Mouse (Mus musculus): ENCODE measurements at regions not wholly inside any gene's neighbourhood (a gene's known extent, or its start where the extent isn't known, plus 50 kb on each side); places are given as distances from the start of the nearest gene placed in this dataset.

DNA sequence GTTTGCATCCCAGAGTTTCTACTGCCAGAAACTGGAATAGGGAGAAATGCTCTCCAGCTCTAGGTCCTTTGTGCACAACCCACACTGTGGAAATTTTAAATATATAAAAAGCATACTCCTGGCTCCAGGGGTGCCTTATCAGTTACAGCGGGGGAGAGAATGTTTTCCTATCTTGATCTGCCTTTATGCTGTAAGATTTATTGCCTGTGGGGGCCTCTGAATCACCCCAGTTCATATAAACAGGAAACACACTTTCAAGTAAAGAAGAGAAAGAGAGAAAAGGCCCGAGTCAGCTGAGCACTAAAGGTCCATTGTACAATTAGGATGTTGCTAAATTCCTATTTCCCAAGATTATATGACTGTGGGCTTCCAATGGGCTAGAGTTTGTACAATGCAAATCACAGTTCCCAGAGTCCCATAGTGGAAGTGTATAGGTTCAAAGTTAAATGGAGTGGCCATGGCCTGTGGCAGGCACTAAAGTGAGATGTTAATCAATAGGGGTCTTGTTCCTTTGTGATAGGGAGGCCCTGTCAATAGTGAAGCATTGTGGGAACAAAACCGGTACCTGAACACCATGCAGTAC, 258.9 kb upstream of the Cd180 start:
- intact Hi-C loops (cut with DNase I), result no loop called here
- no peak for DNase-seq (ENCODE audit: low spot score)

DNA sequence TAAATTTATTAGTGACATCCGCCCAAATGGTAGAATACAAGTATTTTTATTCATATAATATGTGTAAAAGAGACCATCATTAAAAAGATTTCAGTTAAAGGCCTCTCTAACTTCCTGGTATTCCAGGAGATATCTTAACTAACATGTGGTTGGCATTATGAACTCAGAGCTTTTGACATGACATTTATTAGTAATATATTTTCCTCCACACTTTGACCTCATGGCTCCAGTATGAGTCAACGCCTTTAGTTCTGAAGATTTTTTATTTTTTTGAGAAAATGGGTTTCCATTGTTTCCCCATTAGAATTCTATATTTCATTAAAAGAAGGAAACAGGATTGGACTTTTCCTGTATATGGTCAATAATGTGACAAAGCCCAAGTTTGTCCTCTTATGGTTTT, 250.7 kb upstream of the Cd180 start:
- DNase-seq (ENCODE audit: low spot score), result no peak
- intact Hi-C loops (cut with DNase I), result no loop called here

DNA sequence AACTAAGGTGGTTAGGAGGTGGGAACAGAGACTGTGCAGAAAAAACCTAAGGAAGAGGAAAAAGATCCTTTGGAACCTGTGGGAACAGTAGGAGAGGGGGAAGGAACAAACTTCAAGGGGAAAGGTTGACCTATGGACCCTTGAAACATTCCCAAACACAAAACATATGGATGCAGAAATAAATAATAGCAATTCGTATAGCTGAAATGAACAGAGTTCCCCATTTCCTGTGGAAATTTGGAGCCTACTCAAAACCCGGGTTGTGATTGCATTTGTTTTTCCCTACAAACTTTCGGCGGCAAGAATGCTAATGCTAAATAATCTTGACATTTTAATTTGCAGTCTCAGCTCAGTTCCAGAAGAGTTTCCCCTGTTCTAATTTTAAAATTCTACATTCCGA, 246.0 kb upstream of the Cd180 start:
- DNase-seq (ENCODE audit: low spot score), result no peak
- intact Hi-C loops (cut with DNase I), result no loop called here

DNA sequence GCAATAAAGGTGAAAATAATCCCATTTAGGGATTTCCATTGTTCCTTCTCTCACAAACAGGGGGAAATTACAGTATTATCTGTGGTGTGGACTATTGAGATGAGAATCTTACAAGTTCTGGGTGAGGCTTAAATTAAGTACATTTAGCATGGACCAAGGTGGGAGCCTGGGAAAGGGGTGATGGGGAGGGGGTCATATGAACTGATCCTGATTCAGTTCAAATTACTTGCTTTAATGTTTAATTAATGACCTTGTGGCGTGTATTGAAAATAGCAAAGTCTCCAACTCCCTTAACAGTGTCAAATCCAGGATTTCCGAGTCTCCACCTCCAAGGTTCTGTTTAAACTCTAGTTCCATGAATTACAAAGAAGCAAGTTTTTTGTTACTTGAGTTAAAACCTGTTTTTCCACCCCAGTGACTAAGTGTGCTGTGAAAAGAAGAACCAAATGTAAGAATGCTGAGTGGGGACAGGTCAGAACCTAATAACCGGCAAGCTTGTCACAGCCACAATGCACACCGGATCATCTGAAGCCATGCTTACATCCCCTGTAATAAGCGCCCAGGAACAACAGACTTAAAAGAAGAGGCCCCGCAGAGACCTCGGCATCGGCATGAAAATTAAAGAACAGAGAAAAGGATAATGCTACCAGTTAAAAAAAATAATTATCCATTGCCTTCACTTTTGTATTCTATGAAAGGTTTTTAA, 243.8 kb upstream of the Cd180 start:
- no peak for DNase-seq (ENCODE audit: low spot score)
- intact Hi-C loops (cut with DNase I), result no loop called here

DNA sequence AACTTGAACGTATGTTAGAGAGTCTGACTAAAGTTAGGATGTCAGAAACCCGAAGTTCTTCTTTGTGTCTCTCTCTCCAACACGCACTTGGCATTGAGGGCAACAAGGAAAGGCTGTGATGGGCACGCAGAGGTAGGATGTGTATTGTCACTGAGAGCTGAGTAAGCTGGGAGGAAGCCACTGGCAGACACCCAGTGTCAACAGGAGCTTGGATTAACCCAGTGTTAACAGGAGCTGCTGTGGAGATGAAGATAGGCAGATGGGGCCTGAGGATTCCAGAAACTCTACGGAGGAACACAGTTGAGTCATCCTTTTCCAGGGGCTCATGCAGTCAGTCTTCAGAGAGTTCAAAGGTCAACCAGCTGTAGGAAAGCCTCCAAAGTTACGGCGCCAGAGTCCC, 242.2 kb upstream of the Cd180 start:
- no peak for DNase-seq (ENCODE audit: low spot score)
- intact Hi-C loops (cut with DNase I), result no loop called here

DNA sequence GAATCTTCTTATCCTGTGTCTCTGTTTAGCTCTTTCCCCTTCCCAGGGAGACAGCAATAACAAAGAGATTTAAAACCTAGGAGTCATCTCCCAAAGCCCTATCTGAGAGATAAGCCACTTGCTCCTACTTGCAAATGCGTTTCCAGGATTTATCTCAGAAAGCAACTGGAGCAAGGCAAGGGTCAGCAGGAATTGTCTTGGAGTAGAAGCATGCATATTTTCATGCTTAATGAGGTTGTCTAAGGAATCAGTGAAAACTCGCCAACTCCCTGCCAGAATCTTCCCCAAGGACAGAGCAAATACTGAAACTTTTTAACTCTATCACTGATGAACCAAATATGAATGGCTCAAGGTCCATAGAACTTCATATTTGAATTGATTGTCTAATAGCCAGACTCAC, 234.6 kb upstream of the Cd180 start:
- DNase-seq (ENCODE audit: low spot score), result no peak
- intact Hi-C loops (cut with DNase I), result no loop called here

DNA sequence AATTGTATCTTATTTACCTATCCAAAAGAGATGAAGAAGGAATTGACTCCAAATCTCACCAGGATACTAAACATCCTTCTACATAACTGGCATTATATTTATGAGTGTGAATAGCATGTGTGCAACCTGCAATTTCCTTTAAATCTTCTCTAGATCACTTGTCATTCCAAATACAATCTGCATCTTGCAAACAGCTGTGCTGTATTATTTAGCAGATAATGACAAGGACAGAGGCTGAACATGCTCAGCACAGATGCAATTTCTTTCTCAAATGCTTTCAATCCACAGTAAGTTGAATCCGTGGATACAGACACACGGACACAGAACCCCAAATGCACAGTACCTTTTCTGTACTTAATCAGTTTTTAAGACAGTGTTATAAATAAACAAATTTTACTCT, 229.4 kb upstream of the Cd180 start:
- DNase-seq (ENCODE audit: low spot score), result no peak
- intact Hi-C loops (cut with DNase I), result no loop called here

DNA sequence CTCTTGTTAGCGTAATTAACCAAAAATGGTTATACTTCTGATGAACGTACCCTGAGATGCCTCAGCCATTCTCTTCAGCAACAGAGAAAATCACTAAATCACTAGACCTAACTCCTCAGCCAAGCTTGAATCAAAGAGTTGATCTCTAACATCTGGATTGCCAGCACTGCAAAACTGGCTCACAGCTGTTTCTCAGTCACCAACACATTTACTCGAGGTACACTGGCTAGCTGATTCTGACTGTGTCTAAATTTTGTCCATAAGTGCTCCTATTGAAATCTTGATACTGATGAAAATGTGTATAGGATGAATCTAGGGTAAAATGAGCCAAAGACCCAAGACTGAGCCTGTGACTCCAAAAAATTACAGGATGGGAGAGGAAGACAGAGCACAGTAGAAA, 211.5 kb upstream of the Cd180 start:
- no peak for DNase-seq (ENCODE audit: low spot score)
- intact Hi-C loops (cut with DNase I), result no loop called here

DNA sequence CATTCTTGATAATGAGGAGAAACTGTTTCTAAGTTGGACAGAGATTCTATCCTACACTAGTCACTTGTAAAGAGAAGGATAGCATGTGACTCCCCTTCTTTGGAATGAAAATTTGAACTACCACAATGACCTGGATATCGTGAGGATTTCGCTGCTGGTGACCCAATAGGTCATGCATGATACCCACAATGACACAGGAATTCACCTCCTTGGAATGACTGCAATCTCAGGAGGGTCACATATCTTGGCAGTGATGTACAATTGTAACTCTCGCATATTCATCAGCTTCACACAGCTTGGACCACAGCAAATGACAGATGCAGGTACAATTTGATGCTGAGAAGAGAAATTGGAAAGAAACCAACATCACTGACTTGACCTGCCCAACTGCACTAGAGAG, 210.9 kb upstream of the Cd180 start:
- intact Hi-C loops (cut with DNase I), result no loop called here
- DNase-seq (ENCODE audit: low spot score), result no peak

DNA sequence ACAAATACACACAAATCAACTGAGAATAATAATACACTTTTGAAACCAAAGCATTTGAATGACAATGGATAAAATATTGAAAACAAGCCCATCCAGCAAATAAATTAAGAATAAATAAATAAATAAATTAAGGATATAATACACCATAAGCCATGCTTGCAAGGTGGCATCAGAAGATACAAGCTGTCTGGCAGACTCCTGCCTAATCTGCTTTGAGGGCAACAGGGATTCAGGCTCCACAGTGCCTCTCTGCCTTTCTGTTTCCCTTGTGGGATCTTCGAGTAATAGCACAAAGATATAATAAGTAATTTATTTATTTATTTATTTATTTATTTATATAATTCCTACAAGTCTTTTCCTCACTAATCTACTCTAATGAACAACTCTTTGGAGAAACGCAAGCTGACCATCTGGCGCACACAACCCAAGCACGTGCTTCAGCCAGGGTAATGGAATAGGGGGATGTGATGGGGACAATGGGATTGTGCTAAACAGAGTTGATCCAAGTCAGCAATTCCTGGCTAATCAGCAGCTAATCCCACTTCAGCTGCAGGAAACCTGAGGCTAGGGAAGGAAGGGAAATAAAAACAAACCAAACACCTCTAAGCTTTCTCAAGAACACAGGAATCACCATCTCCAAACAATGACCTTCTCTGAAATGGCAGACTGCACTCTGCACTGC, 205.8 kb upstream of the Cd180 start:
- DNase-seq (ENCODE audit: low spot score), result no peak
- intact Hi-C loops (cut with DNase I), result no loop called here

DNA sequence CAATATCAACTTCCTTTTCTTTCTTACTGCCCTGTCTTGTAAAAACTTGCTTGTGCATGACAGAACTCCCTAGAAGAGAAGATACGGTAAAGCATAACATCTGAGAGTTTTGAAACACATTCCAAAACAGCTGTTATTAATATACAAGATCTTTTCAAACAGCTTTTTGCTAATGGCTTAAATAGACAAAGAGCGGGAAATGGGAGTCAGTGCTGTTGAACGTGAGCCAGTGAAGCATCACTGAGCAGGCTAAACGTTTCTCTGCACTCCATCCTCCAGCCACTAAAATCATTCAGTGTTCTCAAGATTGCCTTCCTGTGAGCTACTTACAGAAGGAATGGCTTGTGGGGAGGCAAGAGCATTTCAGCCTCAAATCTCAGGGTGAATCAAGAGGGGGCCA, 202.0 kb upstream of the Cd180 start:
- no peak for DNase-seq (ENCODE audit: low spot score)
- intact Hi-C loops (cut with DNase I), result no loop called here

DNA sequence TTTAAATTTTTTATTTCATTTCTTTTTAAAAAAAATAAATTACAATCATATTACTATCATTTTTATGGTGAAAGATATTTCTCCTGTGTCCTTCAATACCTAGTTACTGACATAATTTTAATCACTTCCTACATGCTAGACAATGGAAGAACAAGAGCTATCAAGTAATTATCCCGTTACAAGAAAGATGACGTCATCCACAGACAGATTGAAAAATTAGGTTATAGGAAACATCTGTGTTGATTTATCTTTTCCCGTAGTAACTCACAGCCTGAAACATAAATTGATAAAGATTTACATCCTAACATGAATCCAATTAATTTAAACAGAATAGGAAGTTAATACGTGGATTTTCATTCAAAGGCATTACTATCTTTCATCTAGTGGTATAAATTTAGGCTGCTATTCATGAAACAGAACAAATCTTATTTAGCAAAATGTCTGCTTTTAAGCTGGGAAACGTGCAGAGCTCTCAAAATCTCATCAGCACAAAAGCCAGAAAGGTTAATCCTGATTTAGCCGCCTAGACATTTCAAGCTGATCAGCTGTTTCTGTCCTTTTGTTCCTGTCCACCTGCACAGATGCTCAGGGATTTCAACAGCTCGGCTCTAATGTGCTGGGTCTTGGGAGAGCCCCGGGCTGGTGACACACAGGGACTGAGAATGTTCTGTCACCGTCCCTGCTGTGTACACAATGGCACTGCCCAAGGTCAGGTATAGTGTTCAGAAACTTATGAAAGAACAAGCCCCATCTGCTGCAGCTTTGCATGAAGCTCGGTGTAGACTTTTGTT, 189.0 kb upstream of the Cd180 start:
- DNase-seq (ENCODE audit: low spot score), result no peak
- intact Hi-C loops (cut with DNase I), result no loop called here

DNA sequence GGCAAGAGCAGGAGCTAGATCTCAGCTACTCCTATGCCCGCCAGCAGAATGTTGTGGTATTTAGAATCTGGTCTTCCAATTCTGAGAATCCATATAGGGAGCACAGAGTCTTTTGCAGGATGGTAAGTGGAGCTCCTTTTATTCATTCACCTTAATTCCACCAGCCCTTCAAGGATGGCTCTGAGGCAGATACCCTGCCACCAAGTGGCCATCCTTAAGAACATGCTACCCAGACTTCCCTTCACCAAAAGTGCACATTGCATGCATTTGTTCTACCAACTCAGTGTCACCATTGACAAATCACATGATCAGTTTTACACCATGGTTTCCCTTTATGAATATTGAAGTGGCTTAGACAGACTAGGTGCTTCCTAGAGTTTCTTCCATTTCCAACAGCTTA, 186.1 kb upstream of the Cd180 start:
- intact Hi-C loops (cut with DNase I), result no loop called here
- no peak for DNase-seq (ENCODE audit: low spot score)

DNA sequence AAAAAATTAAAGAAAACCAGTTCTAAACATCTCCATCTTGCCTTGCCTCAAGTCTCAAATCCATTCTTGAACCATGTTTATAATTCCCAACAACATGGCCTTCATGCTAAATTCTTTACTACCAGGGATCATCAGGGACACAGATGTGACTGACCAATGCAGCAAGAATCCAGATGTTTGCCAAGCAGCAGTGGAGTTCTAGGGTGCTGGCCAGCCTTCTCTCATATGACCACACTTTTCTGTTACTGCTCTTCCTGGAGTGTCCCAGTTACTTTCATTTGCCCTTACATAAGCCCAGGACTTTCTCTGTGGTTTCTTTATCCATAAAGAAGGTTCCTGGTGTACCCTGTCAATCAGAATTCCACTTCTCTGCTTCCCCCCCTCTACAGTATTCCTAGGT, 185.4 kb upstream of the Cd180 start:
- DNase-seq (ENCODE audit: low spot score), result no peak
- intact Hi-C loops (cut with DNase I), result no loop called here

DNA sequence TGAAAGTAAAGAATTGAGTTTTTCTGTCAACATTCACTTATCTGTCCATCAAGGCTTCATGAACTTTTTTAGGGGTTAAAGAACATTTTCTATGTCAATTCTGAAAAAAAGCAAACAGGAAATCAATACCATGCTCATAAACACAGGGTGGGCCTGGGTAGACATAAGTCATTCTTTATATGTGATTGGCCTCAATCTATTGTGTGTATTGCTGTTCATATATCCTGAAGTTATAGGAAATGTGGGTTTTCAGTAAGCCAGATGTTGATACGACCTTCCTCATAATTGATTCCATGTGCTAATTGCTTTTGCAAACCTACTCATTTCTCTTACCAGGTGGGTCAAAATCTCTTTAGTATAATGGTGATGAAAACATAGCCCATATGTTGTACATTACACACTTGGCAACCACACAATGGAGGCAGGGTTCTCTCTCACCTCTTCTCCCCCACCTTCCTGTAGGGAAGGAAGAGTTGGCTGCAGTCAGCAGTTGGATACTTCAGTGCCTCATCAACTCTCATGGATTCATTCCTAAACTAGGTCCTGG, 182.6 kb upstream of the Cd180 start:
- intact Hi-C loops (cut with DNase I), result no loop called here
- no peak for DNase-seq (ENCODE audit: low spot score)

DNA sequence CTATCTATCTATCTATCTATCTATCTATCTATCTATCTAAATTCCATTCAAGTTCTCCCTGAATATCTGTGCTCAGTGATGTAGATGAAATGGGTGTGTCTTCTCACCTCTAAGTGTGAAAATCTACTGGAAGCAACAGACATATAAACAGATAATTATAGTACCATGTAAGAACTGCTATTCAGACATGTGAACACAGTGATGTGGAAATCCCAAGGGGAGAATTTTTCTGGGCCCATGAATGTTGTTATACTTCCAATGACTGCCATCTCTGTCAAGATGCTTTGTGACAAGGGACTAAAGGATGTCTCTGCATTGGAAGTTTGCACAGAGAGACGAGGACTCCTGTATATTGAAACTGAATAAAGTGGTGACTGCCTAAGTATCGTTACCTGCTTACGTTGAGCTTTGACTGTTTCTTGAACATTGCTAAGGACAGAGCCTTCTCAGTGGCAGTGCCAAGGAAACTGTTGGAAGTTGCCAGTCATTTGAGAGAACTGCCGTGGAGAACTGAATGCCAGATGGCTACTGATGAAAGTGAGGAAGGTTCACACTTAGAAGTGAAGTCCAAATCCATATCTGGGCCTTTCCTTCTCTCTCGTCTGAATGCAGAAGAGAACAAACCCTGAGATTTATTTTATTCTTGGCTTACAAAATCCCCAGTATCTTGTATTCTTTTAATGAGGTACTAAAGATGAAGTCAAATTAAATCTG, 175.0 kb upstream of the Cd180 start:
- intact Hi-C loops (cut with DNase I), result no loop called here
- no peak for DNase-seq (ENCODE audit: low spot score)

DNA sequence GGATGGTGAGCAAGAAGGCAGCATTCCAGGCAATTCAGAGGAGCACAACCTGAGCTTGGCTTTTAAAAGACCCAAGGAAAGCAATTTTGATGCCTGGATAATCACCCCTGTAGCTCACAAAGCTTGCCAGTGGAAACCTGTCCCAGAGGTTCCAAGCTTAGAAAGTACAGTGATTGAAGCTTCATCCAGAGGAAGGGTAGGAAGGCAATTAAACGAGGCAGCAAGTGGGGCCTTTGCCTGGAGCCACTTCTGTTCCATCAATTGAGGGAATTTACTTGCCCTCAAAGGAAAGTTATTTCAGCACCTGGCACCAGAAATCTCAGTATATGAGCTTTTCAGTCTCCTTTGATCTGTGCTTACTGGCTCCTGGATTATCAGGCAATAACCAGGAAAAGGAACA, 171.9 kb upstream of the Cd180 start:
- intact Hi-C loops (cut with DNase I), result no loop called here
- DNase-seq (ENCODE audit: low spot score), result no peak

DNA sequence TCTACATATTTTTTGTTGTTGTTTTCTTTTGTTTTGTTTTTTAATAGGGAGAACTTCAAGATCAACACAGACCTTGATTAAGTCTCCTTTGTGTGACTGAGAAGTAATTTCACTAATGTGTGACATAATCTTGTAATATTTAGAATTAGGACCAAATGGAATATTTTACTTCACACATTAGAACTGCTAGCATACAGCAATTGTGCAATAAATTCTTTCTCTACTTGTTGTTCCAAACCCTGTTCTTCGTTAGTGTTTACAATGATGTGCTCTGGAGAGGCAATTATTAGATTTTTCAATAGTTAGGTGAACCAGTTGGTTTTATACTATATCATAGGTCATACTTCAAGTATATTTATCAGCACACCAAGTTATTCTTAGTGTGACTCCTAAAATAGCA, 171.3 kb upstream of the Cd180 start:
- DNase-seq (ENCODE audit: low spot score), result no peak
- intact Hi-C loops (cut with DNase I), result no loop called here

DNA sequence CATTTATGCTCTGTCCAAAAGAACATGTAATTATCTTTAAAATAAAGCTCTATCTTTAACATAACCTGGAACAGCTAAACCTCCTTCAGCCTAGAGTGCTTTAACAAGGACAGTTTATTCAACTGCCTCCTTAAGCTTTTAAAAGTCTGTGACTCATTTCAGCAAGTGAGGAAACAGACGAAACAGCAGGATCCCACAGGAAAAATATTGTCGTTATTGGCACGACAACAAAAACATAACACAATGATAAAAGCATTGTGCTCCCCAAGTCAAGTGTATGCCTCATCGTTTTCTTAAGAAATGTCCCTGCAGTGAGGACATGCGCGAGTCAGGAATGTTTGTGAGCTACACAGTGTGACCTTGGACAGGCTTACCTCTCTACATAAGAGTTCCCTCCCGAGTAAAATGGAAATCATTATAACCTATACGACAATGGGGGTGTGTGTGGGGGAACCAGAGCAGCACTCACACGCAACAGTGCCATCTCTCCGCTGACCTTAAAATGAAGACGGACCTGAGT, 166.7 kb upstream of the Cd180 start:
- intact Hi-C loops (cut with DNase I), result no loop called here
- no peak for DNase-seq (ENCODE audit: low spot score)

DNA sequence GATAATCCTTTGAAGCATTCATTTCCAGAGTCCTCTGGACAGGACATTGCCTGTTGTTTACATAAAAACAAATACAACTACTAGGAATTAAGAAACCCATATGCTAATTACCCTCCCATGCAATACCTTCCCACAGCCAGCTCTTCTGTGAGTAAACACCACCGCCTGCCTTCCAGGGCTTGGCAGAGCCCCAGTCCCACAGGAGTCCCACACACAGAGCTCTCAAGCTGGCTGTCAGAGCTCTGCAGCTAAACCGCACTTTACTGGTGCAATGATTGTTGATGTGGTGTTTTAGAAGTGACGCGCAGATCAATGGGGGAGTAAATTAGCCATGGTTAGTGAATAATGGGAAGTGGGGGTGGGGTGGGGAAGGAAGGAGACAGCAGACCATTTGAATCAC, 159.6 kb upstream of the Cd180 start:
- DNase-seq (ENCODE audit: low spot score), result no peak
- intact Hi-C loops (cut with DNase I), result no loop called here
